Mouse (Mus musculus): ENCODE measurements around the gene Pbx1.

The Pbx1 gene

DNA sequence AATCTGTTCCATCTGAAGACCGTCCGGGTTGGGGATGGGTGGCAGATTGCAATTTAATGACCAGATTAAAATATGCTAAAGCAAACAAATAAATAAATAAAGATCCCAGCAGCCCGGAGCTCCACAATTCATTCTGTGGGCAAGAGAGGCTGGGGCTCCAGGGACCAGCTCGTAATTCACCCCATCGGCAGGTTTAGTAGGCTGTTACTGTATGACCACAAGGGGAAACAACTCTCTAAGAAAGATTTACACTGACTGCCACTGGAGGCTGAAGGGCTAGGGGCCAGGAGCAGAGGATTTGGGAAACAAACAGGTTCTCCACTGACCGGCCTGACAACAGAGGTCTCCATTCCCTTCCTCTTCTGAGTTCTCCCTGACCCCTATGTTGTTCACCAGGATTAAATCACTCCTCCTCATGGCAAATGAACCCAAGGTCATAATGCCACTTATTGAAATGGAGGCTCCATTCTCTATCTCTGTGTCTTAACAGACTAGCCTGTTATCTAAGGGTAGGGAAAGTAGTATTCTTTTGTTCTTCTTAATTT lies 292.9 kb downstream of the Pbx1 start:
- DNase-seq = no peak

DNA sequence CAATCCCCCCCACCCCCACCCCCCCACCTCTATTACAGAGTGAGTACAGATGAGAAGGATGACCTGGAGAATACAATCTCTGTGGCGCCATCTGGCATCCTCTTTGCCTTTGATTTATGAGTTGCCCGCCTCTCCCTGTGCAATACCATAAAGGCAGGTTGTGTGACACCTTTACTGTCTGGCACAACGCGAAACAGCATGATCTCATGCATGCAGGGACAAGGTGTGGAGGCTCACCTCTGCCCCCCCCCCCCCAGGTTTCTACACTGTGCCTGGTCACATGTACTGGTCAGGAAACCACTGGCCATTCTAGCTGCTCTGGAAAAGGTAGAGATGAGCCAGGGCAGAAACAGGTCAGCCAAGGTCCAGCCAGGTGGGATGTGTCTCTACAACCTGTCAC lies 293.4 kb downstream of the Pbx1 start:
- no peak for DNase-seq

DNA sequence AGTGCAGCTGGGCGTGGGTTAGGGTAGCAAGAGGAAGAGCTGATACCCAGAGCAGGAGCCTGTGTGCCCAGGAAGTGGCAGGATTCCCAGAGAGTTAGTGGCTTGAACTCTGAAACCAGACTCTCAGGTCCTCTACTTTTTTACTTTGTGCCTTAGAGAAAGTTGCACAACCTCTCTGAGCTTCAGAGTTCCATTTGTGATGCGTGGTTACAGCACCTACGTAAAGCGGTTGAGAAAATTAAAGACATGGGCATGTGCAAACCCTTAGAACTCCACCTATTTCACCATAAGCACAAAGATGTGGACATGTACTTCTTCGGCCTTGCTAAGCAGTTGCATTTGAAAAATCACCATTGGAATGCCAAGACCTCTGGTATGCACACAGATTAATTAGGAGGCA lies 294.2 kb downstream of the Pbx1 start:
- no peak for DNase-seq

DNA sequence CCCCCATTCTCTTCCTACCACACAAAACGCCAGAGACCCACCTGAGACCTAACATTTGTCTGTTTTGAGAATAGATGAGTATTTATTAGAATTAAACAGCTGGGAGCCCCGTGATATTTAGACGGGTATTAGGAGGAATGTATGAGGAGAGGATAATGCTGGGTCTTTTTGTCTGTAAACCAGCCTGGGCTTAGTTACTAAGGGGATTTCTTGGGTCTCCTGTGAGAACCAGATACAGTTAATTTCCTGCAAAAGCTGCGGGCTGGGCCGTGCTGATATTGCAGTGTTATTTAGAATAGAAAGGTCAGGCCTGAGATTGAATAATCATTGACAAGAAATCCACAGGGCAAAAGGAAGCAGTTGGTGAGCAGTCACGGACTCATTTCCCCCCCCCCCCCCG lies 296.5 kb downstream of the Pbx1 start:
- DNase-seq = no peak

DNA sequence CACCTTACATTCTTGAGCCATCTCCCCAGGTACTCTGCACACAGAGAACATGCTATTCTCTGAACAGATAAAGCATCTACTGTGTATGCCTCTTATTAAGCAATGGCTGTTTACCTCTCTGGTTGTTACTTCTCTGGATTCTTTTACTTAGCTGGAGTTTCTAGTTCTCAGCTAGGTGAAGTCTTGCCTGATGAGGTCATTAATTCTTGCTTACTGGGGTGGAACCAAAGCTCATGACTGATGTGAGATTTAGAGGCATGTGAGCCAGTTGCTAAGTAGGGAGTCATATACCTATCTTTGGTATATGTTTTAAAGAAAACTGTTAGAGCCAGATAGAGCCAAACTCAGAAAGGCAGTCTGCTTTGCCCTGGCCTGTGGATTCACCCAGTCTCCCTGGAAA lies 298.4 kb downstream of the Pbx1 start:
- DNase-seq = no peak

DNA sequence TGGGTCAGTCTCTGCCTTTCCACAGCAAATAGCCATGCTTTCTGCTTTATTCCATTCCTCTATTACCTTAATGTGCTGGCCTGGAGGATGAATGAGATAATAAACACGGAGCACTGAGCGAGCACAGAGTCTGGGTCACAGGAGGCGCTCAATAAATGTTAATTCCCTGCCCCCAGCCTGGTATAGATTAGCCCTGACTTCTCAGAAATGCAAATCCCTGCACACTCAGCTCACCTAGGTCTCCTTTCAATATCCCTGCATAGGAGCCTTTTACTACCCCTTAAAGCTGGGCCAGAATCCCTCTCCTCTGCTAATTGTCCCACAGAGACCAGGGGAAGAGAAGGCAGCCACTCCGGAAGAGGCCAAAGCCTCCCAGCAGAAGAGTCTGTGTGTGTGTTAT lies 304.1 kb downstream of the Pbx1 start:
- DNase-seq = no peak

DNA sequence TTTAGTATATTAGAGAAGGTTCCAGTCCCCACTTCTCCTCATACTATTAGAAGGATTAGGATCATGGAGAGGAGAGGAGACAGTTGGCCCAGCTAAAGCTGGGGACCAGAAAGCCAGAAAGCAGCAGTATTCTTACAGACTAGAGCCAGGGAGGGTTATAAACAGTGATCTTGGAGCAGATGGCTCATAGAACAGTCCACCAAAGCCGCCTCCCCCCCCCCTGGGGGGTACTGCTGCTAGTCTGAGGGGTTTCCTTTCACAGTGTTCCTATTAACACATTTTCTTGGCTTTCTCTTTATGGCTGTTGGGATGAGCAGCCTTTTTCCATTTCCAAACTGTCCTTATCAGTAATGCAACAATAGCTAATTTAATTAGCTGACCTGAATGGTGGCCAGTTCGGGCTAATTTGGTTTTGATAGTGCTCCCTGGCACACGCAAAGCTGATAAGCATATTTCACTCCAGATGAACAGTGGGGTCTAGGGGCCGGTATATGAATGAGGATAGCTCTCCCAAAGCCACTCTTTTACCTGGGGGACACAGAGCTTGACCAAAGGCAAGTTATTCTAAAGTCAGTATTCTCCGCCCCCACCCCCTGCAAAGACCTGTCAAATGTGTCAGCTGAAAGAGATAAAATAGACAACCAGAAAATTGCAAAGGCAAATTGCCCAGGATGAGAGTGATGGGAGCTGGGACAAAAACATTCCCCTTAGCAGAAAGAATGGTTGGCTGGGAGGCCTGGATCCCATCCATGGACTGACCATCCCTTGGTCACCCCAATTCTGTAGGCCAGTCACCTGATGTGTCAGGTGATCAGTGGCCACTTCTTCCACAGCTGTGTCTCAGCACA lies 307.2 kb downstream of the Pbx1 start:
- no peak for DNase-seq

DNA sequence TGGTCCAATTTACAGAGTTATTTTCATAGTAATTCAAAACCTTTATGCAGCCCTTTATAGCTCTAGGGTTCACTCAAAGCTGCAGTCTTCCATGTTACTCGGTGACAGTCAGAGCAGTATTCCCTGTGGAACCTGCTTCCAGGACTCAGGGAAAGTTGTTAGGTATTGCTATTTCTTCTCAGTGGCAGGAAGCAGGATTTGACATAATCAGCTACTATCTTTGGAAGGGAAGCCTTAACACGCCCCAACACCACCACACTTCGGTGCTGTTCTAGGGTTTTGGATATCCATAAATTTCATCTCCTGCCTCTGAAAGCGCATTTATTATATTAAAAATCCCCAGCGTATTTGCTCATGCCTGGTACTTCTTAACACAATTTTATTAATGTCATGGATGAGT lies 314.0 kb downstream of the Pbx1 start:
- DNase-seq = no peak

DNA sequence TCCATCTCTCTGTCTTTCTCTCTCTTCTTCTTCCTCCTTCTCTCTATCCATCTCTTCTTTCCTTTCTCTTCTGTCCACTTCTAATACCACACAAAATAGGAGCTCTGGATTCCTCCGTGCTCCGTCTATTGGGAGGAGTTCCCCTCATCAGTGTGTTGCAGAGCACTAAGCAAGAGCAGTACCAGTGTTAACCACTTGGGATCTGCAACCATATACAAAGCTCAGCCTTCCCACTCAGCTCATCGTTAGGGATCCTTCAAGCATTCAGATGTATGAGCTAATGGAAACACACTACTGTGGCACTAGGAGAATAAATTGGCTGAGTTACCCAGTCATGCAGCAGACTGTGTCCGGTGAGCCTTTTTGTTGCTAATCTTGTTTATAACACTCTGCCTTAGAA lies 314.7 kb downstream of the Pbx1 start:
- no peak for DNase-seq

DNA sequence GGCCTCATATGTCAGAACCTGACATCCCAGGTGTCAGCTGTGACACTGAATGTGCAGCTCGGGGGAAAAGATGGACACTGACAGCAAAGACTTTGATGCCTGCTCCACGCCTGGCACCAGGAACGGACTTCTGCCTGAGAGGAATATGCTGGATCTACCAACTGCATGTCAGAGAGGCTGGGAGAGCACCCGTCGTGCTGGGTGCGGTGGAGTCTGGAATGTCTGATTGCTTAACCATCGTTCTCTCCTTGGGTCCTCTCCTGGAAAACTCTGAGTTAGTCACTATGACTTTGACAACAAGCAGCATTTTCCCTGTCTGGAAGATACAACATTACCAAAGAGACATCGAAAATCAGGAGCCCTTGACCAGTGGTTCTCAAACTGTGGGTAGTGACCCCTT lies 322.3 kb downstream of the Pbx1 start:
- DNase-seq = no peak

DNA sequence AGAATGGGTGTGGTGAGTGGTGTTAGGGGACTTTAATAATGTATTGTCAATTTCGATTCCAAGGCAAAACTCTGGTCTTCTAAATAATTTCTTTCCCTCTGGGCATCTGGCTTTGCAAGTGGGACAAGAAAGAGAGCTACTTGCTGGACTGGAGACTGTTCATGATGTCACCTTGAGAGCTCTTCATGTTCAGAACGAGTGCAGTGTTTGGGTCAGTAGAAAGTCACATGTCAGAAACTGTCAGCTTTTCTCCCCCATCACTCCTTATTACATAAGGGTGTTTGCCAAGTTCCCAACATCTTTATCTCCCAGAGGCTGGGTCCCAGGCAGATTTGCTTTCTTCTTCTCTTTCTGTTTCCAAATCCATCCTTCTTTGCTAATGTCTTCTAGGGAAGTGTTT lies 328.2 kb downstream of the Pbx1 start:
- DNase-seq = no peak

DNA sequence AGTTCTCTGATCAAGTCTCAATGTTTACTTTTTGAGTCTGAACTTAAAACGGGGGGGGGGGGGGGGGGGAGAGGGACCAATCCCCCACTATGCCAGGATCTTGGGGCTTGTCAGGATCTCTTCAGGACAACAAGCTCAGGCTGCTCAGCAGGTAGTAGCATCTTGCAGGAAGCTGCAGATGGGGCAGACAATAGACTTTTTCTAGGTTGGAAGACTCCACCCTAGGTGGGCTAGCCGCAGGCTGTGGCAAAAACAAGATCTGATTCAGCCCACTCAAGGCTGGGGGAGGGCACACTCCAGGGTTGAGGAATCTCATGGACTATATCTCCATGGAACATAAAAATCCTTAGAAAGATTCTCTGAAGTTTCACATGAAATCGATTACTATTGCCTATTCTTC lies 330.6 kb downstream of the Pbx1 start:
- DNase-seq = no peak

DNA sequence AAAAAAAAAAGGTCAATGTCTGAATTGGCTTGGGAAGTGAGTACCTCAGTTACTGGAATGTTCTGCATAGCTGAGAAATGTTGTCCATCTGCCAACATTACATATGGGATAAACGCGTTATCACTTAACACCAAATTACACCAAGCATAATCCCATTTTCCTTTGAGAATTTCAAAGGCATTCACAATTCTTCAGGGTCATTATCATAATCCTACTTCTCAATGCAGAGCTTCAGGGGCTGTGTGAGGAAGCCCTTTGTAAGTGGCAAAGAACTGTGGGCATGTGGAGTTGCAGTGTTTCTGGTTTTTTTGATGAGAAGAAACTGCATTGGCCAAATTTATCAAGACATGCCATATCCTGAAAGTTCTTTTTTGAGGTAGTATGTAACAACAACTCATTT lies 333.3 kb downstream of the Pbx1 start:
- DNase-seq = no peak

DNA sequence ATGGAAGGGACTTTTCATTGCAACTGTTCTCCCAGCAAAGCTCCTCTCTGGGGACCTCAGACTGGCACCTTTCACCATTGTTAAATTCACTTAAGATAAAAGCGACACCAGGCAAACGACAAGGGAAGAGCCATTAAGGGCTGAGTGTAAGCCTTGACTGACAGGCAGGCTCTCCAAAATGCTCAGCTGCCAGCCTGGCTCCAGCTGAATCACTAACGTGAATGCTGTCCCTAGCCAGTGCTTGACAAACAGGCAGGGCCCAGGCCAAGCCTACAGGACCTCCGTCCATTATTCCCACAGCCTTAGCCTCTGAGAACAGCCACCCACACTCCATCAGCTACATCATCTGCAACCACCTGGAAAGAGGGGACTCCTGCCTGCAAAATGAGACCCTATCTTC lies 337.4 kb downstream of the Pbx1 start:
- DNase-seq = no peak

DNA sequence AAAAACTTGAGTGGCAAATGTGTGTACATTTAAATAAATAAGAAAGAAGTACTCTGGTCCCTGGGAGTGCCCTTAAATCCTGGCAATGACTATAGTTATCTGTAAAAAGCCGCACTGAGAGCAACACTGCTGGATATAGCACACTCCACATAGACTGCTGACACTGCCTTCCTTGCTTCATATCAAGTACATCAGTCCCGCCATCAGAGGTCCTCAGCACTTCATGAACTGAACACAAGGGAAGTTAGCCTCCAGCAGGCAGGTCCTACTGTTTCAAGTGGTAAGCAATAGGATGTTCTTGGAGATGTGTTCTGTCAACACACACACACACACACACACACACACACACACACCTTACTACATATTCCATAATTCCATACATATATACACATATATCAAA lies 339.0 kb downstream of the Pbx1 start:
- DNase-seq = no peak

DNA sequence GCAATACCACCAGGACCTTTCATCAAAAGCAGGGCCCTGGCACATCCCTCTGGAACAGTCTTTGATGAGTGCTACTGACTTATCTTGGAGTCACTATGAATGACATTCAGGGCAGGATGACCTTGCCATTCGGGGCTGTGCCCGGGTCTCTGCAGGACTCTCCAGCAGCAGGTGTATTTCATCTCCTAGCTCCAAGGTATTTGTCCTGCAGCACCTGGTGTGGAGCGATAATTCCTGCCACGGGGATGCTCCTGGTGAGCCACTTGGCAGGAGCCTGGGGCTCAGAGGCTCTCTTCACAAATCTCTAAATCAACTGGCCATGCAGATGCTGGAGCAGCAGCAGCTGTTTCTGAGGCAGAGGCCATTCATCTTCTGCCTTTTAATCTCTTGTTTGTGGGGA lies 340.4 kb downstream of the Pbx1 start:
- DNase-seq = no peak

DNA sequence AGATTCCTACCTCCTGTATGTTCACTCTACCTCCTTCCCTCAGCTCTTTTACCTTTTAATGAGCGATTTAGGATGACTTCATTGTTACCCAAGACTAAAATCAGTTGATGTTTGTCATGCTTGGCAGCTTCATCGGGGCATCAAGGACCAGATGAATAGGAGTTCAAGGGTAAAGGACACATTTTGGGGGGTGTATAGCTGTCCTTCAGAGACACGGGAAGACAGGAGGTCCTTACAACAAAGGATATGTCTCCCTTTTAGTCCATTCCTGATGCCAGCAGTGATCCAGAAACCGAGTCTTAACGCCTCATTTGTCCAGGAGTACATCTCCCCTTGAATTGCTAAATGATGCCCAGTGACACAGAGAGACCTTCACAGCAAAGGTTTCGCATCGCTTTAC lies 343.4 kb downstream of the Pbx1 start:
- no peak for DNase-seq

DNA sequence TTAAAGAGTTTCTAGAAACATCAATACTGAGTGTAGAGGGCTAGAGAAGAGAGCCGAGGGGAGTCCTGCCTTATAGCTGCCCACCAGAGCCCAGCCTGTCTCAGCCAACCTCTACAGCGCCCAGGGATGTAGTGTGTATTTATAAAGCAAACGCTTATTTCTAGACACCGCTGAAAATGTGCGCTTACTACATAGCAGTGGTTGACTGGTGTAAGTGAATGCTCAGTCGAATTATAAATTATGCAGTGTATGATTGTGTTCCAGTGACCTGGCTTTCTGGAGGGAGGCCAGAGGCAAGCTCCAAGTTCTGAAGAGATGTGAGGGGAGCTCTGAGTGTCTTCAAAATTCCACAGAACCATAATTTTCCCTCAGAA lies 352.7 kb downstream of the Pbx1 start:
- no peak for DNase-seq

DNA sequence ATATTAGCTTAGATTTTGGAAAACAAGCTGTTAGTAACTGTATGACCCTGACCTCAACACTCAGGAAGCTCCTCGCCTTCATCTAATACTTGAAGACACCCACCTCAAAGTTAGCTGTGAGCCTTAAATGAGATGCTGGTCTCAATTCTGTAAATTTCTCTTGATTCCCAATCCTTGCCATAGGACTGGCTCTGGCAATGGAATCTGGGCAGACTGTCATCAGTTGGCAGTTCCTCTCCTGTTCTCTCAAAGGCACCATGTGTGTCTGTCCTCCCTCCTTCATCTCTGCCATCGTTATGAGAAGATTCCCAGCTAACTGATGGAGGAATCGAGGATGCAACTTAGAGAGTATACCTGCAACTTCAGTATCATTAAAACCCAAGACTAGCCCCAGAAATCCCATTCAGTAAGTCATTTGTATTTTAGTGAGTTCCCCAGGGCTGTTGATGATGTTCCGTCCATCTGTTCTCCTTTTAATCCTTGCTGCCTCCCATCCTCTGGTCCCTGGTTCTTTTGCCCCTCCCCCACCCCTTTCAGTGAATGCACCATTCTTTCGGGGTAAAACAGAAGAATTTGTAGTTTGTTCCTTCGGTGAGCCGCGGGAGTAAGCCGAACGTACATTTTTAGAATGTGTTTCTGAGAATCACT lies 353.2 kb downstream of the Pbx1 start:
- no peak for DNase-seq

DNA sequence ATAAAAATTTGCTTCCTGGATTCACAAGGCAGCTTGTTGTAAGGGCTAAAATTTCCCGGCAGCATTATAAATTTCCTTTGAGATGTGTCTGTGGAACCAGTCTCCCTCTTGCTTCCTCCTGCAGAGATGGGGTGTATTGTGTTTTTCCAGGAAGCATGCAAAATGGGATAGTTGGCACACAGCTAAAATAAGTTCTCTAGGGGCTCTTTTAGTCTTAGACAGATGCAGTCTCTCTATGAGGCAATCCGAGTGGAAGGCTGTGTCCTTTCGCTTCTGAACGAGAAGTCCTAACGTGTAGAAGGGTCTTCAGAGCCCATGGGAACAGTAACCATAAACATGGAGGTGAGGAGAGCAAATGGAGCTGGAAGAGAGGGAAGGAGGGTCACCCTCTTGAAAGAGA lies 360.1 kb downstream of the Pbx1 start:
- DNase-seq = no peak

DNA sequence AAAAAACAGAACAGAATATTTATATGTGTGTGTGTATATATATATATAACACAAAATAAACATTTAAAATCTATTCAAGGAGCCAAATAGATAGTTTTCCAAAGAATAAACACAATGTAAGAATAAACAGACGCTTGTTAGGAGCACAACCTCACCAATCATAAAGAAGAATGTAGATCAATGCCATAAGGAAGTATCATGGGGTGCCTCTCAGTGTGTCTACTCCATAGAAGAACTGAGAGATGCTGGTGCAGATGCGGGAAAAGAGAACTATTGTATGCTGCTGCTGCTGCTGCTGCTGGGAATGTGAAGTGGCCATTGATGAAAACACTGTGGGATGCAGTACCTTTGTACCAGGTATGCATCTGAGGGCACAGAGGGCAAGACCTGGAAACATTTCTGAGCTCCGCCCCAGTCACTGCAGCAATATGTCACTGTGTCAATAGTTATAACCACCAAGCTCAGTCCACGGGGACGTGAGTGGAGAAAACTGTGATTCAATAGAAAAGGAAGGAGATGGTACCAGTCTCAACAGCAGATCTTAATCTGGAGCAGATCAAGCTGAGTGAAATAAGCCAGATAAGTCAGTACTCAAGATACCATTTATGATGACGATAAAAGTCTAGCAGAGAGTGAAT lies 361.7 kb downstream of the Pbx1 start:
- DNase-seq = no peak

DNA sequence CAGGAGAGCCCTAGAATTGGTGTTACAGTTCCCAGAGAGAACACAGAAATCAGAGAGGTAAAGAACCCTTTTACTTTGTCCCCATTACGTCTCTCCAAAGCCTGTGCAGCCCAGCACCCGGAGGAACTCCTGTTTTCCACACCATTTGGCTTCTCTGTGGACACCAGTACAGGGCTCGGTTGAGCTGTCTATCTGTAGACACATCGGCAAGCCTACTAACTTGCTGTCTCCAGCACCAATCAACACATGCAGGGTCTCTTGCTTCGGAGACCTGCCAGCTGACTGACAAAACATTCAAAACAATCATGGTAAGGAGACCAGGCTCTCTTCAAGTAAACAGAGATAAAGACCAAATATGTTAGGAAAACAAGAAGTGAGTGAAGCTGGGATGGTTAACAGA lies 362.3 kb downstream of the Pbx1 start:
- DNase-seq = no peak

Data from thymus, postnatal 4 days (tissue).